Mouse (Mus musculus): ENCODE measurements at regions not wholly inside any gene's neighbourhood (a gene's known extent, or its start where the extent isn't known, plus 50 kb on each side); places are given as distances from the start of the nearest gene placed in this dataset.
"Not testable (repeated sequence)": the region's sequence is repeated elsewhere in the genome, so short reads cannot be mapped to it uniquely, and the experiment has no call there.

DNA sequence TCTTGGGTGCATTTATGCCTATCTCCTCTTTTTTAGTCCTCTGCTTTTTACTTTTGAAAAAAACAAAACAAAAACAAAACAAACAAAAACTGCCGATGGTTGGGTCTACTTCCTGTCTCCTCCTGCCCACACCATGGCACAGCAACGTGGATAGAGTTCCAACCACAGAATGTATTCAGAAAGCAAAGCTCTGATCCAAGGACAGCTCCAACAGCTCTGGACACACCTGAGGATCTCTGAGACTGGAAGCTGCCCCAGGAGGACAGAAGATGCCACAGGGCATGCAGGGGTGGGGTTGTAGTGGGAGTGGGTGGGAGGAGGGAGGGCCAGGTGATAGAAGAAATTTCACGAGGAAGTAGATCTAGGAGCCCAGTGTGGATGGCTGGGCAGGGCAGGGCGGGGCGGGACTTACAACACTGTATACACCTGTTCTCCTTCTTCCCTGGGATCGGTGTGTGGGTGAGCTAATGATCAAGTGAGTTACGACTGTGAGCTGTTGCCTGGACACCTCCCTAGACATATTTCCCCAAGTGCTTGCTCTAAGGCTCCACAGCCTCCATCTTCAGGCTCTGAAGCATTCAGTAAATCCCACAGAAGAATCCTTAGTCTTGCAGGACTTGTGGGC is 79.3 kb upstream of the Atp1b1 start:
- Histone ChIP-seq H3K9me3 (no peaks in the 10 kb centered on the region), H3K9ac (no peak overlapping the region), H3K4me3 (no peak overlapping the region), H3K4me1 (no peaks in the 10 kb centered on the region), H3K36me3 (no peaks in the 10 kb centered on the region), H3K4me2 (no peak overlapping the region), H3K27me3 (no peaks in the 10 kb centered on the region), H3K27ac (no peak overlapping the region)
- WGBS = 62% methylated on average over 7 of the region's 7 CpGs
- ATAC-seq (ENCODE audit: borderline replicate concordance, extremely low read depth, low FRiP score, low TSS enrichment) = no peak

- Histone ChIP-seq H3K27me3 (no peaks in the 10 kb centered on the region), H3K9ac (no peak overlapping the region), H3K36me3 (no peaks in the 10 kb centered on the region), H3K4me2 (no peak overlapping the region), H3K4me1 (no peaks in the 10 kb centered on the region), H3K27ac (no peak overlapping the region), H3K4me3 (no peak overlapping the region), H3K9me3 (no peaks in the 10 kb centered on the region)
- no peak for ATAC-seq (ENCODE audit: borderline replicate concordance, extremely low read depth, low FRiP score, low TSS enrichment)
- WGBS = 79% methylated on average over 5 of the region's 5 CpGs
Measured at GRCm38 (mm10) chr1:164532196-164532595, 74.0 kb upstream of the Atp1b1 start.

DNA sequence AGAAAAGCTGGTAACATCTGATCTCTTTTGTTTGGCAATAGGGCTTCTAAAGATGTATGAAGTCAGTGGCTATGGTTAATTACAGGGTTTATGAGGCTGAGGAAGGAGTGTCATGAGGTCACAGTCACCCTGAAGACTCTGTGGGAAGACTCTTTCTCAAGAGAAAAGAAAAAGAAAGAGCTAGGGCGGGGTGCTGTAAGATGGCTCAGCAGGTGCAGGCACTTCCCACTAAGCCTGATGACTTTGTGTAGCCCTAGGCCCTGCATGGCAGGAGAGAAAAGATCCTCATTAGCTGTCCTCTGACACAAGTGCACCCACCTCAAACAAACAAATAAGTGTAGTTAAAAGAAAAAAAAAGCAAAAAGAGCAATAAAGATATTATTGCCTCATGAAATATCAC is 73.6 kb upstream of the Atp1b1 start:
- H3K27me3 ChIP-seq = no peaks in the 10 kb centered on the region
- no peak overlapping the region for H3K9ac ChIP-seq
- H3K4me3 ChIP-seq = no peak overlapping the region
- no peak overlapping the region for H3K27ac ChIP-seq
- no peaks in the 10 kb centered on the region for H3K36me3 ChIP-seq
- WGBS = 86% methylated on average over 1 of the region's 1 CpGs
- no peaks in the 10 kb centered on the region for H3K4me1 ChIP-seq
- no peaks in the 10 kb centered on the region for H3K9me3 ChIP-seq
- no peak for ATAC-seq (ENCODE audit: borderline replicate concordance, extremely low read depth, low FRiP score, low TSS enrichment)
- no peak overlapping the region for H3K4me2 ChIP-seq

DNA sequence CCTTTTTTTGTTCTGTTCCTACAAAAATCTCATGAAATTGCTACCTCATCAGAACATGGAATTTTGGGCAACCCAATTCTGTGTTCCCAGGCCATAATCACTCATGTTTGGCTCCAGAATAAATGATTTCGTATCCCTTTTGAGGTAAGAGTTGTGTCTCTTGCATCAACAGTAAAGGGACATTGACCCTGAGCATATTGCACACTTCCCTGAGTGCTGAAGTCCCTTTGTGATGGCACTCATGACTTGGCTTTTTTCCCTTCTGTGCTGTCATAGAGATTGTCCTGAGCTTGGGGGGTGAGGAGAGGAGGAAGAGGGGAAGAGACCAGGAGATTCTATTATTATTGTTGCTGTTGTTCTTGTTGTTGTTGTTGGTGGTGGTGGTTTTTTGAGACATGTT is 68.6 kb upstream of the Atp1b1 start:
- 91% methylated on average over 1 of the region's 1 CpGs for WGBS
- H3K4me2 ChIP-seq = no peak overlapping the region
- no peaks in the 10 kb centered on the region for H3K27me3 ChIP-seq
- H3K4me1 ChIP-seq = no peaks in the 10 kb centered on the region
- H3K9ac ChIP-seq = no peak overlapping the region
- no peaks in the 10 kb centered on the region for H3K9me3 ChIP-seq
- H3K27ac ChIP-seq = no peak overlapping the region
- H3K36me3 ChIP-seq = no peaks in the 10 kb centered on the region
- H3K4me3 ChIP-seq = no peak overlapping the region
- ATAC-seq (ENCODE audit: borderline replicate concordance, extremely low read depth, low FRiP score, low TSS enrichment) = no peak

GRCm38 (mm10) chr1:164522377-164523150 is 64.4 kb upstream of the Atp1b1 start:
- Histone ChIP-seq H3K27me3 (no peaks in the 10 kb centered on the region), H3K9ac (no peak overlapping the region), H3K4me1 (no peaks in the 10 kb centered on the region), H3K9me3 (no peaks in the 10 kb centered on the region), H3K36me3 (no peaks in the 10 kb centered on the region), H3K27ac (no peak overlapping the region), H3K4me3 (no peak overlapping the region), H3K4me2 (no peak overlapping the region)
- ATAC-seq (ENCODE audit: borderline replicate concordance, extremely low read depth, low FRiP score, low TSS enrichment) = no peak
- WGBS = 51% methylated on average over 3 of the region's 3 CpGs

DNA sequence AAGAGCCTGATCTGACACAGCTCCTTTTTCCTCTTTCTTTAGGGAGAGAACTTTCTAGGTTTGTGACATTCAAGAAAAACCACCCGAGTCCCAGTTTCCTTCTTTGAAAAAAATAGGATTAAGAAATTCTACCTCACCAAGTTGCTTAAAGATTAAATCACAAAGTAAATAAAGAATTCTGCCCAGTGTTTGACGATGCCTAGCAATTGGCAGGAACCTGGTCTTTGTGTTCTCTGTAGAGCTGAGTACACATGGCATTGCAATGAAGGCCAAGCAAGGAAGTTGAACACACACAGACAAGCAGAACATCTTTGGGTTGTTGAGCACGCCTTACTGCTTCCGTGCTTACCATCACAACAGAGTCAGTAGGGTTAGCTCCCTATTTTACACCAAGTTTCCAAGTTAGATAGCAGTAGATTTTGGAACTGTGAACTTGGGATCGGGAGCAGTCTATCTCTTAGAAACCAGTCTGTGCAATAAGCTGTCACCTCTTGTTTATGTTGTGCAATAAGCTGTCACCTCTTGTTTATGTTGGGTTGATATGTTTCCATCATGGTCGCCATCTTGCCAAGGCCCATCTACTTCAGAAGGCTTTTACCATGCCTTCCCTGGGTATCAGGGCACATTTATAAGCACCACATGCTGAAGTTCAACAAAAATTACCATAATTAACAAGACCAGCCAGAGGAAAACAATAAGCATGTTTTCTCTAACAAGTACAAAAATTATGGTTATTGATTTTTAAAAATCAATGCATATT is 63.4 kb upstream of the Atp1b1 start:
- no peaks in the 10 kb centered on the region for H3K27me3 ChIP-seq
- H3K9me3 ChIP-seq = no peaks in the 10 kb centered on the region
- peak overlapping the region; percentile 67 for H3K27ac ChIP-seq
- no peak overlapping the region for H3K4me2 ChIP-seq
- ATAC-seq (ENCODE audit: borderline replicate concordance, extremely low read depth, low FRiP score, low TSS enrichment) = no peak
- H3K9ac ChIP-seq = no peak overlapping the region
- no peak overlapping the region for H3K4me3 ChIP-seq
- whole genome bisulfite sequencing = 64% methylated on average over 6 of the region's 6 CpGs
- no peaks in the 10 kb centered on the region for H3K36me3 ChIP-seq
- no peaks in the 10 kb centered on the region for H3K4me1 ChIP-seq

- H3K9ac ChIP-seq = no peak overlapping the region
- no peak overlapping the region for H3K4me3 ChIP-seq
- no peaks in the 10 kb centered on the region for H3K36me3 ChIP-seq
- H3K4me2 ChIP-seq = no peak overlapping the region
- no peaks in the 10 kb centered on the region for H3K9me3 ChIP-seq
- H3K4me1 ChIP-seq = no peaks in the 10 kb centered on the region
- 97% methylated on average over 3 of the region's 3 CpGs for WGBS
- no peak for ATAC-seq (ENCODE audit: borderline replicate concordance, extremely low read depth, low FRiP score, low TSS enrichment)
- H3K27ac ChIP-seq = no peak overlapping the region
- H3K27me3 ChIP-seq = no peaks in the 10 kb centered on the region
Measured at GRCm38 (mm10) chr1:164518866-164519265, 60.7 kb upstream of the Atp1b1 start.

GRCm38 (mm10) chr1:164518308-164518707 is 60.2 kb upstream of the Atp1b1 start:
- Histone ChIP-seq H3K27ac (no peak overlapping the region), H3K36me3 (no peaks in the 10 kb centered on the region), H3K27me3 (no peaks in the 10 kb centered on the region), H3K9ac (no peak overlapping the region), H3K4me1 (no peaks in the 10 kb centered on the region), H3K4me2 (no peak overlapping the region), H3K9me3 (no peaks in the 10 kb centered on the region), H3K4me3 (no peak overlapping the region)
- ATAC-seq (ENCODE audit: borderline replicate concordance, extremely low read depth, low FRiP score, low TSS enrichment) = no peak
- WGBS = 82% methylated on average over 4 of the region's 4 CpGs

DNA sequence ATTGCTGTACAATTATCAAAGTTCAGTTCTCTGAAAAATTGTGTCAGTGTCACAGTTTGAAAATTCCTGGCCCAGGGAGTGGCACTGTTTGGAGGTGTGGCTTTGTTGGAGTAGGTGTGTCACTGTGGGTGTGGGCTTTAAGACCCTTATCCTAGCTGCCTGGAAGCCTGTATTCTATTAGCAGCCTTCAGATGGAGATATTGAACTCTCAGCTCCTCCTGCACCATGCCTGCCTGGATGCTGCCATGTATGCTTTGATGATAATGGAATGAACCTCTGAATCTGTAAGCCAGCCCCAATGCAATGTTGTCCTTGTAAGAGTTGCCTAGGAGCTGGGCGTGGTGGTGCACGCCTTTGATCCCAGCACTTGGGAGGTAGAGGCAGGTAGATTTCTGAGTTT is 59.2 kb upstream of the Atp1b1 start:
- H3K27me3 ChIP-seq; H3K9me3 ChIP-seq; H3K9ac ChIP-seq; H3K27ac ChIP-seq; H3K4me3 ChIP-seq; H3K36me3 ChIP-seq; H3K4me2 ChIP-seq; ATAC-seq (ENCODE audit: borderline replicate concordance, extremely low read depth, low FRiP score, low TSS enrichment); H3K4me1 ChIP-seq: not testable (repeated sequence)
- 92% methylated on average over 2 of the region's 2 CpGs for WGBS

DNA sequence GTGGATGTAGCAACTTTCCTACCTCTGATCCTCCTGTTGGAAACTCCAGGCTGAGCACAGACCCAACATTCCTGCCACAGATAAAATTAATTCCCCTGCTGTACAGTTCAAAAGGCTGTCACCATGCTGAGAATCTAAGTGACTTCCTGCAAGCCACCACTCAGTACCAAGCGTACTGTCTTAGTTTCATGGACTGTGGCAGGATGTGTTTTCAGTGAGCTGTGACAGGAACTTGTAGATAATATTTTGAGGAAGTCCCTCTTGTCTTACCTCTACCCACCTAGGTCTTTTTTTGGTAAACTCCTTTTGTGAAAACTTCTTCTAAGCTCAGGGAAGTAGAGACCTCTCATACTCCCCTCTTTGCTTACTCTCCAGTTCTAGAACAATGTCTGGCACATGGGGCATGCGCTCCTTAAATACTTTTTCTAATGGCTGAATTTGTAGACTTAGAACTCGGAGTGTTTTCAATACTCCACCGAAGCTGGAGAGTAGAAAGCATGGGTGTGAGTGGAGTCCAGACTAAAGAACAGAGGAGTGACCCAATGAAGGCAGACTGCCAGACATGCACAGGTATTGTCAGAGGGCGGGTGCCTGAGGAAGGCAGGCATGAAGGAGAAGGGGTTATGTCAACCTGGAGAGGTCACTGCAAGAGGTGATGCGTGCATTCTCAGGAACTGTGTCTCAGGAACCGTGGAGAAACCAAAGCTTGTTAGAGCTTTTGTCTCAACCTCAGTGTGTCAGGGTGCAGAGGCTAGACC is 53.7 kb upstream of the Atp1b1 start:
- H3K4me3 ChIP-seq = no peak overlapping the region
- H3K27me3 ChIP-seq = no peaks in the 10 kb centered on the region
- no peak overlapping the region for H3K9ac ChIP-seq
- H3K9me3 ChIP-seq = no peaks in the 10 kb centered on the region
- no peak for ATAC-seq (ENCODE audit: borderline replicate concordance, extremely low read depth, low FRiP score, low TSS enrichment)
- no peak overlapping the region for H3K4me2 ChIP-seq
- WGBS = 70% methylated on average over 7 of the region's 7 CpGs
- H3K36me3 ChIP-seq = no peaks in the 10 kb centered on the region
- H3K4me1 ChIP-seq = no peaks in the 10 kb centered on the region
- H3K27ac ChIP-seq = no peak overlapping the region

- no peaks in the 10 kb centered on the region for H3K36me3 ChIP-seq
- H3K9me3 ChIP-seq = no peaks in the 10 kb centered on the region
- H3K9ac ChIP-seq = no peak overlapping the region
- no peak for ATAC-seq (ENCODE audit: borderline replicate concordance, extremely low read depth, low FRiP score, low TSS enrichment)
- no peak overlapping the region for H3K27ac ChIP-seq
- H3K4me2 ChIP-seq = no peak overlapping the region
- no peaks in the 10 kb centered on the region for H3K4me1 ChIP-seq
- no peak overlapping the region for H3K4me3 ChIP-seq
- WGBS = 50% methylated on average over 1 of the region's 1 CpGs
- H3K27me3 ChIP-seq = no peaks in the 10 kb centered on the region
Measured at GRCm38 (mm10) chr1:164509226-164509625, 51.1 kb upstream of the Atp1b1 start.

DNA sequence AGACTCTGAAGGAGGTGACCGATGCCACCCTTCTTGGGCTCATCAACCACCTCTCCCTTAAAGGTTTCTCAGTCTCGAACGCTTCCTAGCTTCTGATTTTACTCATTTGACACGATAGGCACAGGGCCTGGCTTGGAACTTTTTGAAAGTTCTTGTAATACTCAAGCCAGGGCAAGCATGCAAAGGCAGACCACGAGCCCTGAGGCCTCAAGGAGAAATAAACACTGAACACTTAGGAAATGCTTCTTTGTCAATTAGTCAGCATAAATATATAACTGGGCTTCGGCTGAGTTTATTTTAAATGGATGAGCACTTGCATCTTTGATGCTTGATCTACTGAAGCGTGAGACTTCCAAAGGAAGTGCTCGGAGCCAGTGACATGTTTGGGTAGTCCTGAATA is 50.4 kb upstream of the Atp1b1 start:
- no peak for ATAC-seq (ENCODE audit: borderline replicate concordance, extremely low read depth, low FRiP score, low TSS enrichment)
- H3K4me1 ChIP-seq = no peaks in the 10 kb centered on the region
- no peak overlapping the region for H3K9ac ChIP-seq
- no peak overlapping the region for H3K4me2 ChIP-seq
- H3K36me3 ChIP-seq = no peaks in the 10 kb centered on the region
- WGBS = 64% methylated on average over 8 of the region's 8 CpGs
- H3K27me3 ChIP-seq = no peaks in the 10 kb centered on the region
- no peaks in the 10 kb centered on the region for H3K9me3 ChIP-seq
- H3K27ac ChIP-seq = no peak overlapping the region
- H3K4me3 ChIP-seq = no peak overlapping the region

All from lung, embryonic 15.5 days (tissue).